8 mouse cellular contexts compared by ENCODE assay signal in genomic region chr2:30171371-30171996, GRCm38 (mm10). TPM values are rescaled to one million over a fixed set of nuclear protein-coding genes. Genes with fewer than 3 reads are reported as not detected.
A peak's percentile ranks its signal among the peaks of the same experiment; 100 is the strongest.
DNase-seq lines count a peak whose midpoint lies in the region; ATAC-seq and TF ChIP-seq lines count a peak whose summit lies in the region.

TSS of gene Endog (plus strand) at chr2:30171493.

- H3K27me3 ChIP-seq in MEL (ENCODE audit: control insufficient read depth in 1 of 2, insufficient read depth in 2 of 2, low read length in 2 of 2) = no peaks in the 10 kb centered on the region
- no peaks in the 10 kb centered on the region for H3K27me3 ChIP-seq in cerebellum, adult 2 months (ENCODE audit: control insufficient read depth, insufficient read depth, low read length)
- H3K27me3 ChIP-seq in lung, embryonic 14.5 days (ENCODE audit: insufficient read depth, low read length) = no peaks in the 10 kb centered on the region

- peak; percentile 95 for ATAC-seq in lung, embryonic 14.5 days (ENCODE audit: insufficient read depth)
- peak; percentile 83 for ATAC-seq in neutrophil, adult 5-6 weeks (ENCODE audit: extremely low read depth, insufficient number of reproducible peaks, low FRiP score, poor library complexity, severe bottlenecking)

- H3K4me3 ChIP-seq in MEL (ENCODE audit: control insufficient read depth in 1 of 2, insufficient read depth in 1 of 2, low read depth in 2 of 2, low read length in 2 of 2) = peak within 1 kb of the TSS; percentile 64 to 78
- peak within 1 kb of the TSS; percentile 84 for H3K4me3 ChIP-seq in cerebellum, adult 2 months (replicated peaks; ENCODE audit: insufficient read depth, low read depth, low read length)
- H3K4me3 ChIP-seq in lung, embryonic 14.5 days (ENCODE audit: low read depth, low read length) = peak within 1 kb of the TSS; percentile 61

- 0 out of 4 replicates have a peak, but pooled peaks of 1 of the 2 experiments have one; percentile 2 for TF ChIP-seq EP300 in MEL (IDR thresholded peaks at IDR 0.05; ENCODE audit: low read depth in 1 of 2, low read length in 2 of 2)

- no peaks in the 10 kb centered on the region for H3K9me3 ChIP-seq in MEL (replicated peaks; ENCODE audit: insufficient read depth, low read length)
- H3K9me3 ChIP-seq in lung, embryonic 14.5 days (ENCODE audit: low read depth, low read length) = peaks cover 5% of the 10 kb centered on the region; the same call in 1 of the 2 replicates

- peaks cover 3% of the 10 kb centered on the region; the same call in 1 of the 2 replicates for H3K79me2 ChIP-seq in MEL (ENCODE audit: control insufficient read depth, insufficient read depth, low read length, poor library complexity)

- no peak for TF ChIP-seq CTCF in MEL (IDR thresholded peaks at IDR 0.05 in 2 of 3, conservative IDR thresholded peaks at IDR 0.05 in 1 of 3; ENCODE audit: control insufficient read depth in 1 of 3, insufficient read depth in 1 of 3, low read depth in 2 of 3, low read length in 3 of 3, poor library complexity in 1 of 3, severe bottlenecking in 1 of 3)
- no peak for TF ChIP-seq CTCF in cerebellum, adult 2 months (IDR thresholded peaks at IDR 0.05; ENCODE audit: borderline replicate concordance, insufficient read depth, low read depth, low read length)
- no peak for TF ChIP-seq CTCF in lung, embryonic 14.5 days (IDR thresholded peaks at IDR 0.05; ENCODE audit: low read depth)

- peak within 1 kb of the TSS; percentile 98 for H3K4me2 ChIP-seq in lung, embryonic 14.5 days

- H3K27ac ChIP-seq in MEL (ENCODE audit: control insufficient read depth, low read depth, low read length) = peak within 1 kb of the TSS; percentile 48
- H3K27ac ChIP-seq in cerebellum, adult 2 months (ENCODE audit: insufficient read depth, low read length) = peak within 1 kb of the TSS; percentile 79
- H3K27ac ChIP-seq in lung, embryonic 14.5 days (ENCODE audit: low read depth) = peak within 1 kb of the TSS; percentile 83

- peak; percentile 94 for DNase-seq in MEL (ENCODE audit: low read depth, low spot score)
- peak; percentile 95 to 96 for DNase-seq in cerebellum, adult 2 months
- DNase-seq in forelimb bud, embryonic 11.5 days (ENCODE audit: low read depth, low spot score) = peak; percentile 78
- DNase-seq in heart, postnatal 4 days = peak; percentile 88
- DNase-seq in layer of hippocampus, adult 8-10 months (ENCODE audit: low spot score in 2 of 2) = peak; percentile 89 to 90
- peak; percentile 88 for DNase-seq in lung, embryonic 14.5 days
- peak; percentile 82 for DNase-seq in testis, postnatal 14 days (ENCODE audit: low spot score)

- TF ChIP-seq RAD21 in MEL (IDR thresholded peaks at IDR 0.05; ENCODE audit: low read depth, low read length) = no peak

- H3K36me3 ChIP-seq in MEL (ENCODE audit: control insufficient read depth in 1 of 2, insufficient read depth in 2 of 2, low read length in 2 of 2) = peaks cover 0 to 2% of the 10 kb centered on the region in 2 experiments; a peak in 2 of 4 replicates
- H3K36me3 ChIP-seq in lung, embryonic 14.5 days (ENCODE audit: insufficient read depth) = peaks cover 41% of the 10 kb centered on the region

- under 1% methylated on average over 75 of the region's 75 CpGs for WGBS in cerebellum, adult 2 months
- WGBS in lung, embryonic 14.5 days = under 1% methylated on average over 72 of the region's 75 CpGs

- TF ChIP-seq POLR2A in MEL (IDR thresholded peaks at IDR 0.05; ENCODE audit: control insufficient read depth in 1 of 2, insufficient read depth in 1 of 2, low read depth in 1 of 2, low read length in 2 of 2, poor library complexity in 1 of 2) = peak; percentile 94 to 98
- TF ChIP-seq POLR2A in cerebellum, adult 2 months (IDR thresholded peaks at IDR 0.05; ENCODE audit: borderline replicate concordance, insufficient read depth, low read length) = peak; percentile 91

- peak within 1 kb of the TSS; percentile 81 for H3K9ac ChIP-seq in MEL (ENCODE audit: control insufficient read depth, low read depth, low read length, poor library complexity, severe bottlenecking)
- H3K9ac ChIP-seq in lung, embryonic 14.5 days = peak within 1 kb of the TSS; percentile 62

- H3K4me1 ChIP-seq in MEL (ENCODE audit: control insufficient read depth in 1 of 2, insufficient read depth in 2 of 2, low read length in 2 of 2) = no peaks in the 10 kb centered on the region
- peaks cover 18% of the 10 kb centered on the region for H3K4me1 ChIP-seq in cerebellum, adult 2 months (ENCODE audit: control insufficient read depth, insufficient read depth, low read length)
- H3K4me1 ChIP-seq in lung, embryonic 14.5 days (ENCODE audit: insufficient read depth) = no peaks in the 10 kb centered on the region

TF ChIP-seq in MEL, 35 proteins besides CTCF, POLR2A, EP300 and RAD21:
- TF ChIP-seq NELFE (IDR thresholded peaks at IDR 0.05; ENCODE audit: low read depth, low read length) = peak; percentile 99
- peak; percentile 45; the same call in 1 of the 2 replicates for TF ChIP-seq MAX (IDR thresholded peaks at IDR 0.05; ENCODE audit: low read length)
- peak; percentile 59; the same call in 1 of the 2 replicates for TF ChIP-seq SIN3A (IDR thresholded peaks at IDR 0.05; ENCODE audit: low read length)
- TF ChIP-seq GATA1 (IDR thresholded peaks at IDR 0.05; ENCODE audit: low read depth, low read length) = no peak
- TF ChIP-seq RCOR1 (IDR thresholded peaks at IDR 0.05; ENCODE audit: low read depth, low read length) = no peak
- TF ChIP-seq TCF12 (IDR thresholded peaks at IDR 0.05; ENCODE audit: low read depth, low read length) = peak; percentile 48; the same call in 1 of the 2 replicates
- no peak for TF ChIP-seq GABPA (IDR thresholded peaks at IDR 0.05; ENCODE audit: low read depth, low read length)
- no peak for TF ChIP-seq ZKSCAN1 (IDR thresholded peaks at IDR 0.05; ENCODE audit: low read depth, low read length)
- TF ChIP-seq ZMIZ1 (IDR thresholded peaks at IDR 0.05; ENCODE audit: low read depth, low read length) = peak; percentile 98
- no peak for TF ChIP-seq MEF2A (IDR thresholded peaks at IDR 0.05; ENCODE audit: extremely low read depth, insufficient replicate concordance, low read depth, low read length, poor library complexity, severe bottlenecking)
- TF ChIP-seq KAT2A (conservative IDR thresholded peaks at IDR 0.05; ENCODE audit: low read depth, low read length) = no peak
- no peak for TF ChIP-seq POLR2AphosphoS5 (IDR thresholded peaks at IDR 0.05; ENCODE audit: borderline replicate concordance, low read depth, low read length)
- TF ChIP-seq ELF1 (IDR thresholded peaks at IDR 0.05; ENCODE audit: low read depth, low read length) = no peak
- TF ChIP-seq TAL1 (IDR thresholded peaks at IDR 0.05; ENCODE audit: low read length) = no peak
- no peak for TF ChIP-seq ETS1 (IDR thresholded peaks at IDR 0.05; ENCODE audit: low read depth, low read length)
- no peak for TF ChIP-seq UBTF (IDR thresholded peaks at IDR 0.05; ENCODE audit: borderline replicate concordance, insufficient read depth, low read depth, low read length)
- 0 out of 2 replicates have a peak, but pooled peaks have one; percentile 31 for TF ChIP-seq MAZ (IDR thresholded peaks at IDR 0.05; ENCODE audit: low read depth, low read length)
- no peak for TF ChIP-seq CHD2 (IDR thresholded peaks at IDR 0.05; ENCODE audit: low read length)
- TF ChIP-seq MXI1 (IDR thresholded peaks at IDR 0.05; ENCODE audit: low read depth, low read length) = peak; percentile 78
- no peak for TF ChIP-seq MYB (IDR thresholded peaks at IDR 0.05; ENCODE audit: low read depth, low read length)
- no peak for TF ChIP-seq JUND (IDR thresholded peaks at IDR 0.05; ENCODE audit: low read depth, low read length)
- peak; percentile 63 for TF ChIP-seq HCFC1 (IDR thresholded peaks at IDR 0.05; ENCODE audit: low read depth, low read length)
- TF ChIP-seq POLR2AphosphoS2 (IDR thresholded peaks at IDR 0.05; ENCODE audit: low read length) = peak; percentile 91
- TF ChIP-seq NRF1 (IDR thresholded peaks at IDR 0.05; ENCODE audit: insufficient read depth, low read depth, low read length, poor library complexity, severe bottlenecking) = peak; percentile 82
- peak; percentile 43; the same call in 1 of the 2 replicates for TF ChIP-seq USF1 (IDR thresholded peaks at IDR 0.05; ENCODE audit: low read depth, low read length)
- peak; percentile 96 for TF ChIP-seq TBP (IDR thresholded peaks at IDR 0.05; ENCODE audit: low read depth, low read length)

RNA-seq across cellular contexts. Expression of gene Endog, which starts in this region (rescaled TPM):
- 27.2 and 27.9 TPM in 2 replicates for total RNA-seq in MEL (2012; rRNA removed)
- polyA plus RNA-seq in MEL (2012; ENCODE audit: insufficient read depth in 1 of 2, insufficient read length in 2 of 2, low read depth in 1 of 2, low replicate concordance in 2 of 2, missing spikeins in 1 of 2) = 10 to 100 TPM in 1 of 2 experiments, not detected in 1; 19.4 TPM
- 52.9 and 54.1 TPM in 2 replicates for polyA plus RNA-seq in cerebellum, adult 2 months (2012; rRNA removed)
- total RNA-seq in heart, postnatal 4 days (2021) = 10 to 100 TPM; 44.4 to 48.9 TPM
- total RNA-seq in layer of hippocampus, adult 8-10 months (2022) = 10 to 100 TPM; 18.7 to 28.3 (median 21.4) TPM
- polyA plus RNA-seq in lung, embryonic 14.5 days (2014; fragmentation: Nextera tagmentation; extraction: Ambion mirVana) = 18.4 and 19.7 TPM in 2 replicates
- 1.3 and 3.9 TPM in 2 replicates for total RNA-seq in neutrophil, adult 5-6 weeks (2017)

Comparison
In these comparisons a context has a peak if more than half of its experiments do, and no peak if none do; other contexts are left out.
1. Peak in every context shown above with its lines: DNase-seq, ATAC-seq, H3K4me3 ChIP-seq and H3K27ac ChIP-seq.